Mouse (Mus musculus) spleen, adult 2 months (tissue): Measurements from ENCODE around the gene Nfil3.

ENCODE experiments used
- CTCF ChIP-seq: fragments of 200-500 bp; IDR thresholded peaks from 2 replicates; pipeline ENCODE4 v1.5.1; 2011; ENCODE audit warnings: mild to moderate bottlenecking, inconsistent platforms; ENCODE audit not compliant: insufficient read depth, insufficient read length, insufficient replicate concordance; ENCODE audit errors: extremely low read depth
- POLR2A ChIP-seq: fragments of 200-500 bp; IDR thresholded peaks from 2 replicates; pipeline ENCODE4 v1.6.1; 2011; ENCODE audit warnings: low read depth, low read length, inconsistent platforms

DNA sequence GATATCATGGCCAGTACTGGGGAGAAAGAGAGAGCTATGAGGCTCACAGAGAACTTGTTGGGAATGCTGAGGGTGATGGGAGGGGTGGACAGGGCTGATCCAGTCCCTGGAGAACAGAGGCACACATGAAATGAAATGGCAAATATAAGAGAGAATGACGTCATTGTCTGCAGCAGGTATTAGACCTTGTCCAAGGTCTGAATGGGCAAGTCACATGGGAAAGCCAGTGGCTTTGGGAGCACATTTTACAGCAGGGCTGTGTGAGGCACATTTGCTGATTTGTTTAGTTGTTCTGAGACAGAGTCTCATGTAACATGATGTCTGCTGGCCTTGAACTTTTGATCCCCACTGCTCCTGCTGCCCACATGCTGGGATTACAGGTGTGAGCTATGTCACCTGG is 7.0 kb upstream of the Nfil3 start:
- TF ChIP-seq CTCF (no peak), POLR2A (no peak)
